Mouse (Mus musculus) liver, postnatal 0 days (tissue): Measurements from ENCODE around the gene Ntm.

Experiments
- CTCF ChIP-seq: sonication (generic); IDR thresholded peaks from 2 replicates; pipeline ENCODE4 v1.5.1; 2016; ENCODE audit warnings: antibody characterized with exemption, low read depth
- EP300 ChIP-seq: IDR thresholded peaks from 2 replicates; pipeline ENCODE4 v1.6.1; 2016; ENCODE audit warnings: antibody characterized with exemption, low read depth, mild to moderate bottlenecking

DNA sequence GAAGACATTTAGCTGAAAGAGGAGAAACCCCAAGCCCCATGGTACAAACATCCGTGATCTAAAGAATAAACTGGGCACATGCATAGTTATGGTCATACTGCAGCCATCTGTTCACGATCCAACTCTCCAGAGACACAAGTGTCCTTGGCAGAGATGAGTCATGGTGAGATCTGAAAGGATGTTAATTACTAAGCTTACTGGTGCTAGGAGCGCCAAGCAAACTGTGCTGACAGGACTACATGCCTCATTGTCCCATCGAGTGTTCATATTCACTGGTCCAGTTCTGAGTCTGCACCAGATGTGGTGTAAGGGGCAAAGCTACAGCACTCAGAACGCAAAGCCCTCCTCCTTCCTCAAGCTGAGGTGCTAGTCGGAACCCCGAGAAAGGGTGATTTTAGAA lies 745.0 kb downstream of the Ntm start:
- TF ChIP-seq CTCF (no peak), EP300 (no peak)
